Mouse (Mus musculus): ENCODE measurements around the gene Dchs2. TPM values are rescaled to one million over a fixed set of nuclear protein-coding genes. Genes with fewer than 3 reads are reported as not detected.

Dchs2 gene
- polyA plus RNA-seq, 1 experiment from 2014 or later: 0.14 TPM

GRCm38 (mm10) chr3:83212578-83212977 lies 84.8 kb downstream of the Dchs2 start:
- Histone ChIP-seq H3K27me3 (no peaks in the 10 kb centered on the region), H3K4me2 (no peak overlapping the region; the same call in 1 of the 2 replicates), H3K36me3 (no peaks in the 10 kb centered on the region), H3K9ac (no peak overlapping the region), H3K4me3 (no peak overlapping the region), H3K4me1 (peaks cover 20% of the 10 kb centered on the region), H3K27ac (peak overlapping the region; percentile 60), H3K9me3 (no peaks in the 10 kb centered on the region)
- WGBS: 16% methylated on average over 7 of the region's 7 CpGs
- peak; percentile 60; the same call in 1 of the 2 replicates for ATAC-seq (ENCODE audit: borderline replicate concordance, extremely low read depth, low FRiP score, low TSS enrichment)

GRCm38 (mm10) chr3:83218059-83218458 lies 90.3 kb downstream of the Dchs2 start:
- no peak for ATAC-seq (ENCODE audit: borderline replicate concordance, extremely low read depth, low FRiP score, low TSS enrichment)
- Histone ChIP-seq H3K27me3 (no peaks in the 10 kb centered on the region), H3K27ac (no peak overlapping the region), H3K4me1 (peaks cover 4% of the 10 kb centered on the region), H3K36me3 (no peaks in the 10 kb centered on the region), H3K9me3 (no peaks in the 10 kb centered on the region), H3K9ac (no peak overlapping the region), H3K4me3 (no peak overlapping the region), H3K4me2 (no peak overlapping the region)
- WGBS: 75% methylated on average over 4 of the region's 4 CpGs

DNA sequence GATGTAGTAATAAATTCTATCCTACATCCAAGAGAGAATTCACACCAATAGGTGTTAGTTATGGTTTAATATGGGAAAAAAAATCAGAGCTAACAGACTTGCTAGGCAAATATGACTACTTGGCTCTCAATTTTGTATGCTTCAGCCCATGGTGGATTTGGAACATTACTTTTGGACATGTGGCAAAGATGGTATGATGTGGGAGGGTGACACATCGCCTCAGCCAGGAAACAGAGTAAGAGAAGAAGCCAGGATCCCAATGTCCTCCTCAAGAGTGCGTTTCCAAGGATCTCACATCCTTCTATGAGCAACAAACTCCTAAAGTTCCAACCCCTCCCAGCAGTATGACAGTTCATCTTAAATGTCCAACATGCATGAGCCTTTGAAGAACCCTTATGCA lies 92.4 kb downstream of the Dchs2 start:
- Histone ChIP-seq H3K27me3 (no peaks in the 10 kb centered on the region), H3K4me2 (no peak overlapping the region), H3K9me3 (no peaks in the 10 kb centered on the region), H3K4me1 (no peaks in the 10 kb centered on the region), H3K36me3 (no peaks in the 10 kb centered on the region), H3K4me3 (no peak overlapping the region), H3K27ac (no peak overlapping the region), H3K9ac (no peak overlapping the region)
- 77% methylated on average over 2 of the region's 2 CpGs for WGBS
- no peak for ATAC-seq (ENCODE audit: borderline replicate concordance, extremely low read depth, low FRiP score, low TSS enrichment)

DNA sequence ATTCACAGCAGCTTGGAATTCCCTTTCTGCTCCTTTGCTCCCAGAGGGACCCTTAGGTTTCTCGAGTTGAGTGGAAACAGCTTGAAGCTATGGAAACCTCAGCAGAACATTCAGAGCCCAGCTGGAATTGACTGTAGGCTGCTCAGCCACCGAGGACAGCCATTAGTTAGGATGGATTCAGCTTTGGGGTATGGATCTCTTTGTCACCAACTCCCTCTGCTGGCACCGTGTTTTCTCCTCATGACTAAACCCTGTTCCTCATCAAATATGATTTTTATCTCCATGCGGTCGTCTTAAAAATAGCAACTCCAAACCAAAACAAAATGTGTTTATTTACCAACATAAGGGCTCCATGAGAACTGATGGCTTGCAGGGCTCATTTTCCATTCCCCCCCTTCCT lies 94.4 kb downstream of the Dchs2 start:
- Histone ChIP-seq H3K4me3 (no peak overlapping the region), H3K36me3 (no peaks in the 10 kb centered on the region), H3K27me3 (no peaks in the 10 kb centered on the region), H3K9ac (no peak overlapping the region), H3K9me3 (no peaks in the 10 kb centered on the region), H3K4me2 (no peak overlapping the region), H3K27ac (no peak overlapping the region), H3K4me1 (no peaks in the 10 kb centered on the region)
- ATAC-seq (ENCODE audit: borderline replicate concordance, extremely low read depth, low FRiP score, low TSS enrichment): no peak
- 37% methylated on average over 5 of the region's 5 CpGs for WGBS

- Histone ChIP-seq H3K4me1 (no peaks in the 10 kb centered on the region), H3K36me3 (no peaks in the 10 kb centered on the region), H3K9ac (no peak overlapping the region), H3K4me2 (no peak overlapping the region), H3K27me3 (no peaks in the 10 kb centered on the region), H3K9me3 (no peaks in the 10 kb centered on the region), H3K4me3 (no peak overlapping the region), H3K27ac (no peak overlapping the region)
- no peak for ATAC-seq (ENCODE audit: borderline replicate concordance, extremely low read depth, low FRiP score, low TSS enrichment)
- WGBS: 53% methylated on average over 9 of the region's 9 CpGs
These were observed 100.6 kb downstream of the Dchs2 start for GRCm38 (mm10) chr3:83228383-83228782.

- Histone ChIP-seq H3K4me2 (no peak overlapping the region), H3K4me3 (no peak overlapping the region), H3K36me3 (no peaks in the 10 kb centered on the region), H3K27me3 (no peaks in the 10 kb centered on the region), H3K27ac (no peak overlapping the region), H3K9me3 (no peaks in the 10 kb centered on the region), H3K9ac (no peak overlapping the region), H3K4me1 (peaks cover 5% of the 10 kb centered on the region; the same call in 1 of the 2 replicates)
- ATAC-seq (ENCODE audit: borderline replicate concordance, extremely low read depth, low FRiP score, low TSS enrichment): no peak
- 88% methylated on average over 2 of the region's 2 CpGs for WGBS
These were observed 102.6 kb downstream of the Dchs2 start for GRCm38 (mm10) chr3:83230326-83230725.

- Histone ChIP-seq H3K4me1 (peaks cover 5% of the 10 kb centered on the region; the same call in 1 of the 2 replicates), H3K4me2 (no peak overlapping the region), H3K9ac (no peak overlapping the region), H3K27me3 (no peaks in the 10 kb centered on the region), H3K9me3 (no peaks in the 10 kb centered on the region), H3K27ac (no peak overlapping the region), H3K36me3 (no peaks in the 10 kb centered on the region), H3K4me3 (no peak overlapping the region)
- no peak for ATAC-seq (ENCODE audit: borderline replicate concordance, extremely low read depth, low FRiP score, low TSS enrichment)
- WGBS: 34% methylated on average over 4 of the region's 4 CpGs
These were observed 106.7 kb downstream of the Dchs2 start for GRCm38 (mm10) chr3:83234457-83234856.

DNA sequence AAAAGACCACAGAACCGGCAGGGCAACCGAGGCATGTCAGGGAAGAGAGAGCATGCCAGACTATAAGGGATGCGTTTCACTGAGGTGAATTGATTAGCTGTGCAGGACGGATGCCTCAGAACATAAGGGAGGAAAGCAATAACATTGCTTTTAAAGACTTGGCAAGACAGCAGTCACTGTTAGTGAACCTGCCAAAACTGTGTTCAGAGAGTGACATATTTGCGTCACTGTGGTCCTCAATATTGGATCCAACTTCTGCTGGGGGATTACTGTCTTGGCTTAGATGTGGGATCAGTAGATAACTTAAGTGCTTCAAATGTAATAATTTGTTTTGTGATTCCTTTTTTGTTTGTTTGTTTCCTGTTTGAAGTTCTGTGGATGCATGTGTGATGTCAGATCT lies 107.3 kb downstream of the Dchs2 start:
- Histone ChIP-seq H3K27me3 (no peaks in the 10 kb centered on the region), H3K4me1 (peaks cover 5% of the 10 kb centered on the region; the same call in 1 of the 2 replicates), H3K9me3 (no peaks in the 10 kb centered on the region), H3K4me2 (no peak overlapping the region), H3K9ac (no peak overlapping the region), H3K36me3 (no peaks in the 10 kb centered on the region), H3K4me3 (no peak overlapping the region), H3K27ac (no peak overlapping the region)
- ATAC-seq (ENCODE audit: borderline replicate concordance, extremely low read depth, low FRiP score, low TSS enrichment): no peak
- 60% methylated on average over 5 of the region's 5 CpGs for WGBS

GRCm38 (mm10) chr3:83246536-83246935 lies 118.8 kb downstream of the Dchs2 start:
- Histone ChIP-seq H3K27me3 (no peaks in the 10 kb centered on the region), H3K4me1 (peaks cover 8% of the 10 kb centered on the region; the same call in 1 of the 2 replicates), H3K4me2 (no peak overlapping the region), H3K27ac (no peak overlapping the region), H3K36me3 (no peaks in the 10 kb centered on the region), H3K9ac (no peak overlapping the region), H3K4me3 (no peak overlapping the region), H3K9me3 (no peaks in the 10 kb centered on the region)
- 41% methylated on average over 5 of the region's 5 CpGs for WGBS
- ATAC-seq (ENCODE audit: borderline replicate concordance, extremely low read depth, low FRiP score, low TSS enrichment): no peak

GRCm38 (mm10) chr3:83250001-83250545 lies 122.3 kb downstream of the Dchs2 start:
- H3K36me3 ChIP-seq: no peaks in the 10 kb centered on the region
- H3K4me2 ChIP-seq: no peak overlapping the region
- peaks cover 5% of the 10 kb centered on the region; the same call in 1 of the 2 replicates for H3K4me1 ChIP-seq
- 35% methylated on average over 4 of the region's 4 CpGs for WGBS
- no peaks in the 10 kb centered on the region for H3K27me3 ChIP-seq
- no peak for ATAC-seq (ENCODE audit: borderline replicate concordance, extremely low read depth, low FRiP score, low TSS enrichment)
- H3K9me3 ChIP-seq: no peaks in the 10 kb centered on the region
- H3K9ac ChIP-seq: no peak overlapping the region
- no peak overlapping the region for H3K27ac ChIP-seq
- H3K4me3 ChIP-seq: no peak overlapping the region

- H3K4me2 ChIP-seq: no peak overlapping the region
- H3K9ac ChIP-seq: no peak overlapping the region
- H3K9me3 ChIP-seq: no peaks in the 10 kb centered on the region
- 45% methylated on average over 7 of the region's 7 CpGs for WGBS
- no peaks in the 10 kb centered on the region for H3K4me1 ChIP-seq
- no peaks in the 10 kb centered on the region for H3K36me3 ChIP-seq
- H3K27me3 ChIP-seq: no peaks in the 10 kb centered on the region
- no peak overlapping the region for H3K27ac ChIP-seq
- no peak for ATAC-seq (ENCODE audit: borderline replicate concordance, extremely low read depth, low FRiP score, low TSS enrichment)
- no peak overlapping the region for H3K4me3 ChIP-seq
These were observed 124.2 kb downstream of the Dchs2 start for GRCm38 (mm10) chr3:83251899-83252298.

DNA sequence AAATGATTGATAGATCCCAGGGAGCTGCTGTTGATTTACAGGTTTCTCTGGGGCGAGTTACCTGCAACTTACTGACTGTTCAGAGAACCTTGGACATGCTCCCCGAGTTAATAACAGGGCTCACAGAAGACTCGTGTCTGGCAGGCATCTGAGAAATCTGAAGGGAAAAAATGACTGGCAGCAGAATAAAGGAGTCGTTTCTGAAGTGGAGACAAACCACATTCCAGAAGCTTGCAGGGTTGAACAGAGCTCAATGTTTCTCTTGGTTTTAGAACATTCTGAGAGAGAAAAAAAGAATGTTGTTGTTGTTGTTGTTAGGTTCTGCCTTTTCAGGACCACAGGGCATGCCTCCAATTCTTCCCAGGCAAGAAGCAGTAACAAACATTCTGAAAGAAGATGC lies 131.7 kb downstream of the Dchs2 start:
- ATAC-seq (ENCODE audit: borderline replicate concordance, extremely low read depth, low FRiP score, low TSS enrichment): no peak

DNA sequence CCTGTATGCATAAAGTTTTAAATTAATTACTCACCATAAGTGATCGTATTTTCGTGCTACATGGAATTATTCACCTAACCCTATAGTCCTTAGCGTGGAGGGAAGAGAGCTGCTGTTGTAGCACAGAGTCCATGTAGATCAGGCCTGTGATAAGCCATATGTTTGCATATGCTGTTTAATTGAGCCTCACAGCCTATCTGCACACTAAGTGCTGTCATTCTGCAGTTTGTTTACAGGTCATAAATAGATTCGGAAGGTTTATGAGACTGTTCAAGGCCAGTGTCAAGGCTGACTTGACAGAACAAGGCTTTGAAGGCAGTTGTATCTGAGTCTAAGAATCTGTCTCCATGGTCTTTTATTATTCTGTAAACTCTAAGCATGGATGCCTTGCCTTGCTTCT lies 138.3 kb downstream of the Dchs2 start:
- H3K36me3 ChIP-seq: no peaks in the 10 kb centered on the region
- no peaks in the 10 kb centered on the region for H3K9me3 ChIP-seq
- H3K27ac ChIP-seq: no peak overlapping the region
- H3K27me3 ChIP-seq: no peaks in the 10 kb centered on the region
- H3K9ac ChIP-seq: no peak overlapping the region
- no peak overlapping the region for H3K4me3 ChIP-seq
- ATAC-seq (ENCODE audit: borderline replicate concordance, extremely low read depth, low FRiP score, low TSS enrichment): no peak
- no peak overlapping the region for H3K4me2 ChIP-seq
- 78% methylated on average over 4 of the region's 4 CpGs for whole genome bisulfite sequencing
- no peaks in the 10 kb centered on the region for H3K4me1 ChIP-seq

More for the DNA sequence above, 131.7 kb downstream of the Dchs2 start:
- Histone ChIP-seq H3K4me3 (no peak overlapping the region), H3K36me3 (no peaks in the 10 kb centered on the region), H3K4me1 (no peaks in the 10 kb centered on the region), H3K9ac (no peak overlapping the region), H3K9me3 (no peaks in the 10 kb centered on the region), H3K4me2 (no peak overlapping the region), H3K27me3 (no peaks in the 10 kb centered on the region), H3K27ac (no peak overlapping the region)
- WGBS: 42% methylated on average over 4 of the region's 4 CpGs
